Mouse (Mus musculus): ENCODE measurements around the gene 9530068E07Rik. TPM values are rescaled to one million over a fixed set of nuclear protein-coding genes. Genes with fewer than 3 reads are reported as not detected.

The 9530068E07Rik gene
- polyA plus RNA-seq, 1 experiment from 2014 or later, result 165 TPM

GRCm38 (mm10) chr11:52361287-52361921 is 34.8 kb upstream of the 9530068E07Rik start:
- no peaks in the 10 kb centered on the region for H3K27me3 ChIP-seq (replicated peaks; ENCODE audit: low read depth, poor library complexity, severe bottlenecking)
- DNase-seq (ENCODE audit: low spot score), result no peak
- peaks cover 3% of the 10 kb centered on the region; the same call in 1 of the 2 replicates for H3K36me3 ChIP-seq (replicated peaks)
- under 1% methylated on average over 47 of the region's 47 CpGs for WGBS
- H3K9me3 ChIP-seq, result no peaks in the 10 kb centered on the region
- peak overlapping the region; percentile 95 for H3K4me3 ChIP-seq
- peak overlapping the region; percentile 97 for H3K27ac ChIP-seq (replicated peaks)
- peaks cover 62% of the 10 kb centered on the region for H3K4me1 ChIP-seq

- WGBS, result 80% methylated on average over 2 of the region's 2 CpGs
- peaks cover 60% of the 10 kb centered on the region for H3K4me1 ChIP-seq
Observed at GRCm38 (mm10) chr11:52364376-52364775, 31.9 kb upstream of the 9530068E07Rik start.

GRCm38 (mm10) chr11:52365143-52365542 is 31.1 kb upstream of the 9530068E07Rik start:
- Histone ChIP-seq H3K9me3 (no peaks in the 10 kb centered on the region), H3K4me1 (peaks cover 53% of the 10 kb centered on the region), H3K4me3 (peak overlapping the region; percentile 20; the same call in 1 of the 2 replicates), H3K27ac (replicated peaks) (peak overlapping the region; percentile 31; the same call in 1 of the 2 replicates), H3K36me3 (replicated peaks) (peaks cover 8% of the 10 kb centered on the region; the same call in 1 of the 2 replicates), H3K27me3 (replicated peaks; ENCODE audit: low read depth, poor library complexity, severe bottlenecking) (no peaks in the 10 kb centered on the region)
- DNase-seq (ENCODE audit: low spot score), result peak; percentile 55
- WGBS, result 75% methylated on average over 1 of the region's 1 CpGs

More at GRCm38 (mm10) chr11:52364376-52364775, 31.9 kb upstream of the 9530068E07Rik start:
- Histone ChIP-seq H3K9me3 (no peaks in the 10 kb centered on the region), H3K27ac (replicated peaks) (no peak overlapping the region), H3K27me3 (replicated peaks; ENCODE audit: low read depth, poor library complexity, severe bottlenecking) (no peaks in the 10 kb centered on the region), H3K4me3 (no peak overlapping the region), H3K36me3 (replicated peaks) (peaks cover 8% of the 10 kb centered on the region; the same call in 1 of the 2 replicates)
- DNase-seq (ENCODE audit: low spot score), result no peak

- peaks cover 8% of the 10 kb centered on the region; the same call in 1 of the 2 replicates for H3K36me3 ChIP-seq (replicated peaks)
- H3K4me3 ChIP-seq, result no peak overlapping the region
- 94% methylated on average over 5 of the region's 5 CpGs for WGBS
- DNase-seq (ENCODE audit: low spot score), result no peak
- H3K27me3 ChIP-seq (replicated peaks; ENCODE audit: low read depth, poor library complexity, severe bottlenecking), result no peaks in the 10 kb centered on the region
- H3K27ac ChIP-seq (replicated peaks), result no peak overlapping the region
- H3K9me3 ChIP-seq, result no peaks in the 10 kb centered on the region
- peaks cover 52% of the 10 kb centered on the region for H3K4me1 ChIP-seq
Observed at GRCm38 (mm10) chr11:52366358-52366757, 29.9 kb upstream of the 9530068E07Rik start.

- Histone ChIP-seq H3K4me1 (peaks cover 33% of the 10 kb centered on the region), H3K27me3 (replicated peaks; ENCODE audit: low read depth, poor library complexity, severe bottlenecking) (no peaks in the 10 kb centered on the region), H3K4me3 (no peak overlapping the region), H3K9me3 (no peaks in the 10 kb centered on the region), H3K27ac (replicated peaks) (no peak overlapping the region), H3K36me3 (replicated peaks) (peaks cover 14% of the 10 kb centered on the region)
- 82% methylated on average over 10 of the region's 10 CpGs for WGBS
- no peak for DNase-seq (ENCODE audit: low spot score)
Observed at GRCm38 (mm10) chr11:52368176-52368985, 27.8 kb upstream of the 9530068E07Rik start.

GRCm38 (mm10) chr11:52369252-52370134 is 26.7 kb upstream of the 9530068E07Rik start:
- no peak overlapping the region for H3K4me3 ChIP-seq
- no peak for DNase-seq (ENCODE audit: low spot score)

GRCm38 (mm10) chr11:52370135-52370452 is 26.1 kb upstream of the 9530068E07Rik start:
- Histone ChIP-seq H3K4me3 (no peak overlapping the region), H3K27ac (replicated peaks) (no peak overlapping the region), H3K9me3 (no peaks in the 10 kb centered on the region), H3K4me1 (peaks cover 16% of the 10 kb centered on the region), H3K27me3 (replicated peaks; ENCODE audit: low read depth, poor library complexity, severe bottlenecking) (no peaks in the 10 kb centered on the region), H3K36me3 (replicated peaks) (peaks cover 21% of the 10 kb centered on the region)
- no peak for DNase-seq (ENCODE audit: low spot score)
- 94% methylated on average over 2 of the region's 2 CpGs for WGBS

More at GRCm38 (mm10) chr11:52369252-52370134, 26.7 kb upstream of the 9530068E07Rik start:
- 87% methylated on average over 9 of the region's 9 CpGs for whole genome bisulfite sequencing
- Histone ChIP-seq H3K4me1 (peaks cover 22% of the 10 kb centered on the region), H3K9me3 (no peaks in the 10 kb centered on the region), H3K36me3 (replicated peaks) (peaks cover 15% of the 10 kb centered on the region), H3K27ac (replicated peaks) (no peak overlapping the region), H3K27me3 (replicated peaks; ENCODE audit: low read depth, poor library complexity, severe bottlenecking) (no peaks in the 10 kb centered on the region)

GRCm38 (mm10) chr11:52370538-52370937 is 25.7 kb upstream of the 9530068E07Rik start:
- DNase-seq (ENCODE audit: low spot score), result no peak
- Histone ChIP-seq H3K9me3 (no peaks in the 10 kb centered on the region), H3K36me3 (replicated peaks) (peaks cover 26% of the 10 kb centered on the region), H3K27me3 (replicated peaks; ENCODE audit: low read depth, poor library complexity, severe bottlenecking) (no peaks in the 10 kb centered on the region), H3K4me3 (no peak overlapping the region), H3K27ac (replicated peaks) (no peak overlapping the region), H3K4me1 (peaks cover 12% of the 10 kb centered on the region)
- 70% methylated on average over 2 of the region's 2 CpGs for WGBS

GRCm38 (mm10) chr11:52373841-52374240 is 22.4 kb upstream of the 9530068E07Rik start:
- H3K4me3 ChIP-seq, result no peak overlapping the region
- no peak overlapping the region for H3K27ac ChIP-seq (replicated peaks)
- H3K4me1 ChIP-seq, result peaks cover 6% of the 10 kb centered on the region; the same call in 1 of the 2 replicates
- no peaks in the 10 kb centered on the region for H3K27me3 ChIP-seq (replicated peaks; ENCODE audit: low read depth, poor library complexity, severe bottlenecking)
- no peak for DNase-seq (ENCODE audit: low spot score)
- no peaks in the 10 kb centered on the region for H3K9me3 ChIP-seq
- peaks cover 53% of the 10 kb centered on the region for H3K36me3 ChIP-seq (replicated peaks)
- 87% methylated on average over 7 of the region's 7 CpGs for WGBS

- Histone ChIP-seq H3K27me3 (replicated peaks; ENCODE audit: low read depth, poor library complexity, severe bottlenecking) (no peaks in the 10 kb centered on the region), H3K36me3 (replicated peaks) (peaks cover 58% of the 10 kb centered on the region), H3K9me3 (no peaks in the 10 kb centered on the region), H3K4me3 (no peak overlapping the region), H3K27ac (replicated peaks) (no peak overlapping the region), H3K4me1 (peaks cover 6% of the 10 kb centered on the region; the same call in 1 of the 2 replicates)
- WGBS, result 67% methylated on average over 6 of the region's 6 CpGs
- DNase-seq (ENCODE audit: low spot score), result peak; percentile 69
Observed at GRCm38 (mm10) chr11:52374340-52374739, 21.9 kb upstream of the 9530068E07Rik start.

- Histone ChIP-seq H3K36me3 (replicated peaks) (peaks cover 84% of the 10 kb centered on the region), H3K27me3 (replicated peaks; ENCODE audit: low read depth, poor library complexity, severe bottlenecking) (no peaks in the 10 kb centered on the region), H3K27ac (replicated peaks) (no peak overlapping the region), H3K4me1 (no peaks in the 10 kb centered on the region), H3K9me3 (no peaks in the 10 kb centered on the region), H3K4me3 (no peak overlapping the region)
- DNase-seq (ENCODE audit: low spot score), result no peak
- WGBS, result 92% methylated on average over 4 of the region's 4 CpGs
Observed at GRCm38 (mm10) chr11:52377579-52377978, 18.6 kb upstream of the 9530068E07Rik start.

GRCm38 (mm10) chr11:52379241-52379640 is 17.0 kb upstream of the 9530068E07Rik start:
- no peaks in the 10 kb centered on the region for H3K9me3 ChIP-seq
- 92% methylated on average over 3 of the region's 3 CpGs for WGBS
- H3K4me1 ChIP-seq, result no peaks in the 10 kb centered on the region
- no peaks in the 10 kb centered on the region for H3K27me3 ChIP-seq (replicated peaks; ENCODE audit: low read depth, poor library complexity, severe bottlenecking)
- peaks cover 96% of the 10 kb centered on the region for H3K36me3 ChIP-seq (replicated peaks)
- H3K4me3 ChIP-seq, result no peak overlapping the region
- no peak overlapping the region for H3K27ac ChIP-seq (replicated peaks)
- no peak for DNase-seq (ENCODE audit: low spot score)

All from embryonic facial prominence, embryonic 10.5 days (tissue).